Mouse (Mus musculus): ENCODE measurements around the gene Gm42906.

Gm42906 gene

GRCm38 (mm10) chr5:151393821-151394662 lies 33.9 kb downstream of the Gm42906 start:
- no peak for DNase-seq (ENCODE audit: low spot score)

- no peak for DNase-seq (ENCODE audit: low spot score)
Observed at GRCm38 (mm10) chr5:151389827-151390226, 38.1 kb downstream of the Gm42906 start.

GRCm38 (mm10) chr5:151379896-151380295 lies 48.1 kb downstream of the Gm42906 start:
- DNase-seq (ENCODE audit: low spot score): no peak

- no peak for DNase-seq (ENCODE audit: low spot score)
Observed at GRCm38 (mm10) chr5:151379210-151379609, 48.8 kb downstream of the Gm42906 start.

GRCm38 (mm10) chr5:151376931-151377330 lies 51.0 kb downstream of the Gm42906 start:
- DNase-seq (ENCODE audit: low spot score): no peak

- DNase-seq (ENCODE audit: low spot score): no peak
Observed at GRCm38 (mm10) chr5:151374825-151375224, 53.1 kb downstream of the Gm42906 start.

GRCm38 (mm10) chr5:151371130-151371529 lies 56.8 kb downstream of the Gm42906 start:
- DNase-seq (ENCODE audit: low spot score): no peak

GRCm38 (mm10) chr5:151369306-151369721 lies 58.6 kb downstream of the Gm42906 start:
- DNase-seq (ENCODE audit: low spot score): peak; percentile 43

- DNase-seq (ENCODE audit: low spot score): peak; percentile 99
Observed at GRCm38 (mm10) chr5:151368395-151369190, 59.4 kb downstream of the Gm42906 start.

- peak; percentile 81 for DNase-seq (ENCODE audit: low spot score)
Observed at GRCm38 (mm10) chr5:151367881-151368394, 60.0 kb downstream of the Gm42906 start.

GRCm38 (mm10) chr5:151367317-151367716 lies 60.6 kb downstream of the Gm42906 start:
- DNase-seq (ENCODE audit: low spot score): no peak

GRCm38 (mm10) chr5:151363343-151364000 lies 64.5 kb downstream of the Gm42906 start:
- no peak for DNase-seq (ENCODE audit: low spot score)

GRCm38 (mm10) chr5:151349616-151350015 lies 78.3 kb downstream of the Gm42906 start:
- DNase-seq (ENCODE audit: low spot score): no peak

GRCm38 (mm10) chr5:151348418-151348817 lies 79.5 kb downstream of the Gm42906 start:
- no peak for DNase-seq (ENCODE audit: low spot score)

GRCm38 (mm10) chr5:151346626-151347025 lies 81.3 kb downstream of the Gm42906 start:
- DNase-seq (ENCODE audit: low spot score): no peak

- DNase-seq (ENCODE audit: low spot score): no peak
Observed at GRCm38 (mm10) chr5:151344737-151345136, 83.2 kb downstream of the Gm42906 start.

GRCm38 (mm10) chr5:151333686-151334085 lies 94.3 kb downstream of the Gm42906 start:
- DNase-seq (ENCODE audit: low spot score): no peak

- DNase-seq (ENCODE audit: low spot score): no peak
Observed at GRCm38 (mm10) chr5:151333191-151333594, 94.8 kb downstream of the Gm42906 start.

GRCm38 (mm10) chr5:151315804-151316597 lies 112.0 kb downstream of the Gm42906 start:
- no peak for DNase-seq (ENCODE audit: low spot score)

GRCm38 (mm10) chr5:151300286-151300685 lies 127.7 kb downstream of the Gm42906 start:
- no peak for DNase-seq (ENCODE audit: low spot score)

- no peak for DNase-seq (ENCODE audit: low spot score)
Observed at GRCm38 (mm10) chr5:151299576-151299975, 128.4 kb downstream of the Gm42906 start.
